Mouse (Mus musculus) c-Kit-positive CD71-negative TER-119-negative erythroid progenitor cells, embryonic 14.5 days (primary cell): ENCODE measurements at regions not wholly inside any gene's neighbourhood (a gene's known extent, or its start where the extent isn't known, plus 50 kb on each side); places are given as distances from the start of the nearest gene placed in this dataset.
A peak's percentile ranks its signal among the peaks of the same experiment; 100 is the strongest.

Experiments used
- DNase-seq: peaks from one replicate; pipeline ENCODE4 v3.0.0-alpha.2; 2013; ENCODE audit warnings: low read depth

DNA sequence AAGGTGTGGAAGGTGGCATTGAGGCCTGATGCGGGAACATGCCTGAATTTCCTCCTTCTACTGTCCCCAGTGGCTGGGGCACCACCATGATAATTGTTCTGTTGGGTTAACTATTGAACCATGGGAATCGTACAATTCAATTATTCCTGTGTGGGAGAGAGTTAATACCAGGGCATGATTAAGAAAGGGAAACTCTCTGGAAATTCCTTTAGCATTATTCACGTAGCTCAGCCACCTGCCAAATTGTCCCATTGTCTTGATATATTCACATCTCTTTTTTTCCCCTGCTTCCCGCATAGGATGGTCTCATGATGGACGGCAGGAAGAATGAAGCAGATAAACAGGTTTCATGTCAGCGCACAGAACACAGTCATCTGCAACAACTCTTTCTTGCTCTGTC is 69.6 kb upstream of the Gli2 start:
- no peak for DNase-seq

- peak; percentile 3 for DNase-seq
Observed at GRCm38 (mm10) chr1:119119863-119120569, 66.6 kb upstream of the Gli2 start.

DNA sequence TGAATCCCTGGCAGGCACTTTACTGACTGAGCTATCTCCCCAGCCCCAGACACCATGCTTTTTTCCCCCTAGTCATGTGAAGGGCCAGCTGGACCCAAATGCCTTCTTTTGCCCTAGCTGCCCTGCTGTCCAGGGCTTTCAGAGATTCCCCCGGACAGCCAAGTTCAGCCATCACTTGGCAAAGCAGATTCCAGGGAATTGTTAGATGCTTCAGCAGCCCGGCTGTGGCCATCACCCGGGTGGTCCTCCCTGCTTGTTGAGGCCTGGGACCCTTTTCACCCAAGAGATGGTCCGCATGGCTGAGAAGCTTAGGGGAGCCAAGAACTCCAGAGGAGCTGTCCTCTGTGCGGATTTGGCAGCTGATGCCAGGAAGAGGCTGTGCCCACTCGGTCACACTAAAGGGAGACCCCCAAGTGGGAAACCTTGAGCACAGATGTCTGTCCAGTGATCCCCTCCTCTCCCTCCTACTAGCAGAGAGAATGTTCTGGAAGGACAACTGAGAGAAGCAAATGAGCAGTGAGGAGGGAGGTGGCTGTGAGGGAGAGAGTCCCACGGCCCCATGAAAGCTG is 61.8 kb upstream of the Gli2 start:
- no peak for DNase-seq

- DNase-seq: no peak
Observed at GRCm38 (mm10) chr1:119108578-119108977, 55.2 kb upstream of the Gli2 start.

DNA sequence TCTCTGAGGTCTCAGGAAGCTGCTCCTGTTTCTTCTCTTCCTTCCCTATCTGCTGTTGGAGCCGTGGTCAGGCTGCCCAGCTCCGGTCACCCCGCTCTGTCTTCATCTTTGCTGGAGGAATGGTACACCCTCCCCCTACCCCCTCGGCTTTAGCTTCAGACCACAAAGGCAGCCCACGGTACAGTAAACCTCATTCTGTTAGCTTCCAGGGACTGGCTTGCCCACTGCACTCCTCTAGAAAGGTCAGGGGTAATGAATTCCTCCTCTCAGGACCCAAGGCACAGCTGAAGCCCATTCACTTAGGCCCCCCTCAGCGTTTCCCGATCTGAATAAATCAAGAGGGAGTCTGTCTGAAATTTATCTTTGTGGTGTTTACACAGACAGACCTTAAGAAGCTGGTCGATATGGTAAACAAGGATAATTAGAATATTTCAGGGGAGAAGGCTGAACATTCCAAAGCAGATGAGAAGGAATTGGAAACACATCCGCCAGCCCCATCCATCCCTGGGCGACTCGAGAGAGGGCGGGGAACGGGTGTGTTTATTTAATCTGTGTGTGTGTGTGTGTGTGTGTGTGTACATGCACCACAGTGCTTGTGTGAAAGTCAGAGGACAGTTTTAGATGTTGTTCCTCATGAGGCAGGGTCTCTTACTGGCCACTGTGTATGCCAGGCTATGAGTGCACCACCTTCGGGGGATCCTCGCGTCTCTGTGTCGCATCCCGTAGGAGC is 53.0 kb upstream of the Gli2 start:
- DNase-seq: no peak
